Mouse (Mus musculus): ENCODE results near the gene Fuca1.

DNA sequence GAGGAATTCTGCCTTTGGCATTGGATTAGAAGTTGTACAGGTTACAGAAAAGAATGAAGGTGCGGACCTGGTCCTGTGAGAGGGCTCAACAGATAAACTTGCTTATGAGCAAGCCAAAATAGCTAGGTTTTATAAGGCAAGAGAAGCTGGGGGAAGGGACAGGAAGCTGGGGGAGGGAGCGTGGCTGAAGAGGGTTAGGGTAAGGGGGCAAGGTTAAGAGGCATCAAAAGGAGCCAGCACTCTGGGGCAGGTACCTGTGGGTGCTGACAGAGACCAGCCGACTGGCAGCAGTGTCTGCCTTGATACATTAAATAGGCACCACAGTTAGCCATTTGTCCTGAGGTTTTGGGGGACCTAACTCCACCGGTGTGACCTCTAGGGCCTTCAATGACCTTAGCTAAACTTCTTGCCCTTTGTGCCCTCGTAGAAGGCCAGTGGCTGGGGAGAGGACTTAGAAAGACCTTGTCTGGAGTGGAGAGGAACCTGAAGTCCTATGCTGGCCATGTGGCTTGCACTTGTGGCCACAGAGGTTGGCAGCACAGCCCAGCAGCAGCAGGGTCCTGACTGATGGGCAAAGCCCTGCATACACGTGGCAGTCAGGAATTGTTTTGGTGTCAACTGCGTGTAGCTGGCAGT, 36.5 kb upstream of the Fuca1 start:
- TF ChIP-seq CTCF (conservative IDR thresholded peaks at IDR 0.05 in 1 of 2, IDR thresholded peaks at IDR 0.05 in 1 of 2; ENCODE audit: low read depth in 2 of 2, low read length in 2 of 2), result no peak
- no peak for TF ChIP-seq ZC3H11A (IDR thresholded peaks at IDR 0.05; ENCODE audit: low read depth, low read length)
- TF ChIP-seq E2F4 (IDR thresholded peaks at IDR 0.05; ENCODE audit: insufficient replicate concordance, low read depth, low read length), result no peak
- TF ChIP-seq POLR2A (IDR thresholded peaks at IDR 0.05; ENCODE audit: low read depth, low read length), result no peak
- no peak for TF ChIP-seq MAX (IDR thresholded peaks at IDR 0.05; ENCODE audit: low read length)
- no peak for TF ChIP-seq ZMIZ1 (IDR thresholded peaks at IDR 0.05; ENCODE audit: low read depth, low read length)

Data from CH12.LX (cell line).